Mouse (Mus musculus) cortical plate, adult 2 months (tissue): Measurements from ENCODE around the gene Mybphl. TPM values are rescaled to one million over a fixed set of nuclear protein-coding genes. Genes with fewer than 3 reads are reported as not detected.

Experiments
- H3K27ac ChIP-seq: fragments of 200-500 bp; 2 replicates; pipeline ENCODE4 v1.5.1; 2012; ENCODE audit warnings: low read length, control low read depth, inconsistent platforms; ENCODE audit not compliant: insufficient read depth
- H3K4me1 ChIP-seq: fragments of 200-500 bp; 2 replicates; pipeline ENCODE4 v1.6.1; 2011; ENCODE audit warnings: low read length; ENCODE audit not compliant: control insufficient read depth, insufficient read depth
- H3K4me3 ChIP-seq: fragments of 200-500 bp; 2 replicates; pipeline ENCODE4 v1.5.1; 2011; ENCODE audit warnings: mild to moderate bottlenecking, low read length, control low read depth; ENCODE audit not compliant: insufficient read depth
- CTCF ChIP-seq: fragments of 200-500 bp; IDR thresholded peaks from 2 replicates; pipeline ENCODE4 v1.5.1; 2011; ENCODE audit warnings: mild to moderate bottlenecking, control low read depth, low read length; ENCODE audit not compliant: insufficient read depth; ENCODE audit errors: extremely low read depth
- POLR2A ChIP-seq: fragments of 200-500 bp; IDR thresholded peaks from 2 replicates; pipeline ENCODE4 v1.6.1; 2011; ENCODE audit warnings: mild to moderate bottlenecking, low read length, control low read depth; ENCODE audit not compliant: insufficient read depth; ENCODE audit errors: extremely low read depth
- polyA plus RNA-seq: library from polyadenylated mRNA; depleted of rRNA; stranded (reverse); fragments of >200 nt; gene quantifications from 2 replicates; pipeline ENCODE4 v1.2.3, GENCODE M21; 2012

Mybphl gene
- polyA plus RNA-seq, 1 experiment, result 0.08 TPM

DNA sequence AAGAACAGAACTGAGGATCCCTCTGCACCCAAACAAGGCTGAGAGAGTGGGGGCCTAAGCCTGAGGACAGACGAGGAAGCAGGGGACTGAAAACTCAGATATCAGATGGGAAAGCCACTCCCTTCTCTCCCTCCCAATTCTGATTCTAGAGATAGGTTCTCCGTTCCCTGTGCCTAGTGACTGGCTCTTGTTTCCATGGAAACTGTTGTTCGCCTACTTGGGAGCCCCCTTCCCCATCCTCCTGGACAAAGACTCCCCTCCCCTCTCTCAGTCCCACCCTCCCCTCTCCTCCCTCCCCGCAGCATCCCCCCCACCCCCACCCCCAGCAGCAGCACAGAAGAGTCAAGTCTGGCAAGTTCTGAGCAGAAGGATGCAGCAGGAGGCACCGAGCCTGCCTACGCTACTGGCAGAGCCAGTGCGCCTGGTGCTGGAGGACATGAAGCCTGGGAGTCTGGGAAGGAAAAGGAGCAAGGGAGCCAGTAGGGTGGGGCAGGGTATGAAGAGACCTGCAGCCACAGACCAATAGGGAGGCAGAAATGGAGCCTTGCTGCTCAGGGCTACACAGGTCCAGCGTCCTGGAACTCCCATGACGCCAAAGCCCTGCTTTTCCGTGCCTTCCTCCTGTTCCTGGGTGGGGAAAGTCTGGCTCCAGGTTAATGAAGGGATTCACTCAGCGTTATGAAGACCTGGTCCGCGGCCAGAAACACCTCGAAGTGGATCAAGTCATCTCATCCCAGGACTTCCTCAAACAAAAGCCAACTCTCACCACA lies 41.0 kb downstream of the Mybphl start:
- no peak overlapping the region for H3K4me3 ChIP-seq
- H3K4me1 ChIP-seq, result peaks cover 24% of the 10 kb centered on the region
- TF ChIP-seq POLR2A (no peak), CTCF (no peak)
- 0 out of 2 replicates have a peak overlapping the region, but pooled peaks have one; percentile 1 for H3K27ac ChIP-seq

- TF ChIP-seq CTCF (no peak), POLR2A (no peak)
Observed at GRCm38 (mm10) chr3:108406306-108406885, 41.7 kb downstream of the Mybphl start.

GRCm38 (mm10) chr3:108408517-108409008 lies 43.9 kb downstream of the Mybphl start:
- TF ChIP-seq POLR2A, result no peak
- TF ChIP-seq CTCF, result no peak
- Histone ChIP-seq H3K4me1 (peaks cover 29% of the 10 kb centered on the region), H3K4me3 (no peak overlapping the region), H3K27ac (no peak overlapping the region)

More at GRCm38 (mm10) chr3:108406306-108406885, 41.7 kb downstream of the Mybphl start:
- Histone ChIP-seq H3K27ac (peak overlapping the region; percentile 30; the same call in 1 of the 2 replicates), H3K4me3 (no peak overlapping the region), H3K4me1 (peaks cover 24% of the 10 kb centered on the region)

DNA sequence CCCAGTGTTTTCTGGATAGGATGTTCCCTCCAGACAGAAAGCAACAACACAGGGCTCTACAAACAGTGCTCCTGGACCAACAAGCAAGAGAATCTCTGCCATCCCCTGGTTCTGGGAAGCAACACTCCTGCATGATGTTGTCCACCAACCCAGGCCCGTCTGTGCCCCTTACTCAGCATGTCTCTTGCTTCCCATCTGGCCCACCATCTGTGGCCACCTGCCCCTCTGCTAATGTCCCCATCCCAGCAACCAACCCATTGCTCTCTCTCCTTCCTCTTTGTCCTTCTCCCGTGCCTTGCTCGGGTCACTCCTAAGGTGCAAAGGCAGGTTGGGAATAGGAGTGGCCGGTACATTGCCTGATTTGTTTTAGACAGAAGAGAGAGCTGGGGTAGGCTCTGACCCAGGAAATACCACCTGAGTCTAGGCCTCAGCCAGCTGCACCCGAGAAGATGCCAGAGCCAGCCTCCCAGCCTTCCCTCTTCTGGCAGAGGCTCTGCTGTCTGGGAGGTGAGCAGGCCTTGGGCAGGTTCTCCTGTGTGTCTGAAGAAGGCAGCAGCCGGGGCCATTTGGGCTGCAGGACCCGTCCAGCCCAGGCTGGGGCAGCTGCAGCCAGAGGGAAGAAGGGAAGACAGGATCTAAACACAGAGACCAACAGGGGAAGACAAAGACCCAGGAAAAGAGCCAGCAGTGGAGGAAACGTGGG lies 45.1 kb downstream of the Mybphl start:
- peaks cover 31% of the 10 kb centered on the region for H3K4me1 ChIP-seq
- H3K4me3 ChIP-seq, result peak overlapping the region; percentile 36
- TF ChIP-seq CTCF (no peak), POLR2A (no peak)
- H3K27ac ChIP-seq, result 0 out of 2 replicates have a peak overlapping the region, but pooled peaks have one; percentile 43

DNA sequence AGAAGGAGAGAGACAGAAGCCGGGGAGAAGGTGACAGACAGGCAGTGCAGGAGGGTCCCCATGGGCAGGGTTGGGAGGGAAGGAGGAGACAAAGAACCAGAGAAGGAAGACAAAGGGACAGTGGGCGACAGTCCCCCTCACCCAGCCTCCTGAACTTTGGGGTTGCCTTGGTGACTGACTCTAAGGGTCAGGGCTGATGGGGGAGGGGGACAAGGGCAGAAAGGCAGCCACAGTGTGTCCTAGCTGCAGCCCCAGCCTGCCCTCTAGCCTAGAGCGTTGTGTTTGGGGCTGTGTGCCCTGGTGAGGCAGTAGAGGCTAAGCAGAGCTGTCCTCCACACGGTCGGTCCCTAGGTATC lies 45.6 kb downstream of the Mybphl start:
- TF ChIP-seq CTCF, result no peak
- TF ChIP-seq POLR2A, result no peak
- Histone ChIP-seq H3K27ac (0 out of 2 replicates have a peak overlapping the region, but pooled peaks have one; percentile 43), H3K4me1 (peaks cover 31% of the 10 kb centered on the region), H3K4me3 (peak overlapping the region; percentile 36)

- H3K27ac ChIP-seq, result peak overlapping the region; percentile 53; the same call in 1 of the 2 replicates
- peaks cover 29% of the 10 kb centered on the region for H3K4me1 ChIP-seq
- H3K4me3 ChIP-seq, result peak overlapping the region; percentile 36
- no peak for TF ChIP-seq CTCF
- TF ChIP-seq POLR2A, result no peak
Observed at GRCm38 (mm10) chr3:108411026-108411753, 46.5 kb downstream of the Mybphl start.

DNA sequence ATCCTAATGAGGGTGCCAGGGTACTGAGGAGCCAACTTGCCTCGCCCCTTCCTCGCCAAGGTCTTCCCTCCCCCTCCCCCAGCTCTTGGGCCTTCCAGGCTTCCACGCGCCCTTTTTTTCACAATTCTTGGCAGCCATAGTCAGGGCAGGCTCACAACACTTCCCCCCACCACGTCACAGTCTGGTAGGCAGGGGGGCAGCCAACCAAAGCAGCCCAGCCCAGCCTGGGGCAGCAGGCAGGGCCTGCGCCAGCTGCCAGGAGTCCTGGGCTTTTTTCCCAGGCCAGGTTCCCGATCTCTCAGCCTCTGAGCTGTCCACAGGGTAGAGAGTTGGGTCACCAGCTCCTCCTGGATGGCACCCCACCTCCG lies 47.0 kb downstream of the Mybphl start:
- Histone ChIP-seq H3K4me1 (peaks cover 28% of the 10 kb centered on the region), H3K4me3 (peak overlapping the region; percentile 36), H3K27ac (0 out of 2 replicates have a peak overlapping the region, but pooled peaks have one; percentile 13)
- TF ChIP-seq CTCF, result no peak
- TF ChIP-seq POLR2A, result no peak

- TF ChIP-seq POLR2A (no peak), CTCF (no peak)
- Histone ChIP-seq H3K27ac (no peak overlapping the region), H3K4me1 (peaks cover 21% of the 10 kb centered on the region), H3K4me3 (no peak overlapping the region)
Observed at GRCm38 (mm10) chr3:108413634-108414360, 49.1 kb downstream of the Mybphl start.
